Mouse (Mus musculus) liver, embryonic 16.5 days (tissue): ENCODE measurements around the gene Rnh1. TPM values are rescaled to one million over a fixed set of nuclear protein-coding genes. Genes with fewer than 3 reads are reported as not detected.

Experiments
- ATAC-seq: fragments of 200-750 bp; cut with Nextera tagmentation; 2 replicates; pipeline ENCODE4 v1.8.0; 2017; ENCODE audit warnings: low read depth, mild to moderate bottlenecking, moderate number of reproducible peaks, moderate library complexity
- H3K27ac ChIP-seq: fragments of 300-500 bp; sonication (generic); 2 replicates; pipeline ENCODE4 v1.5.1; 2014; ENCODE audit warnings: mild to moderate bottlenecking, low read length
- H3K27me3 ChIP-seq: fragments of 300-500 bp; sonication (generic); 2 replicates; pipeline ENCODE4 v1.6.1; 2014; ENCODE audit warnings: low read depth, low read length, mixed read lengths; ENCODE audit not compliant: control insufficient read depth, insufficient read depth
- H3K36me3 ChIP-seq: fragments of 300-500 bp; sonication (generic); 2 replicates; pipeline ENCODE4 v1.6.1; 2014; ENCODE audit warnings: mild to moderate bottlenecking; ENCODE audit not compliant: control insufficient read depth, insufficient read depth
- H3K4me1 ChIP-seq: fragments of 300-500 bp; sonication (generic); 2 replicates; pipeline ENCODE4 v1.6.1; 2014; ENCODE audit warnings: low read depth, low read length, mixed read lengths; ENCODE audit not compliant: control insufficient read depth
- H3K4me2 ChIP-seq: fragments of 300-500 bp; sonication (generic); 2 replicates; pipeline ENCODE4 v1.6.1; 2014; ENCODE audit warnings: low read depth, low read length, mixed read lengths
- H3K4me3 ChIP-seq: fragments of 300-500 bp; sonication (generic); 2 replicates; pipeline ENCODE4 v1.5.1; 2014; ENCODE audit warnings: low read depth, mild to moderate bottlenecking, low read length
- H3K9ac ChIP-seq: fragments of 300-500 bp; sonication (generic); 2 replicates; pipeline ENCODE4 v1.6.1; 2014; ENCODE audit warnings: low read depth, low read length
- H3K9me3 ChIP-seq: fragments of 300-500 bp; sonication (generic); replicated peaks from 2 replicates; pipeline ENCODE4 v1.6.1; 2016; ENCODE audit warnings: low read length; ENCODE audit not compliant: control insufficient read depth
- WGBS: fragments of 180-500 bp; shearing (Covaris S2); extraction: QIAGEN DNeasy Blood & Tissue Kit; methylation state at CpG from one replicate; pipeline ENCODE4 v1.1.7; 2014; ENCODE audit not compliant: insufficient replicate concordance; 5-methylcytosine and 5-hydroxymethylcytosine counted together
- polyA plus RNA-seq: library from polyadenylated mRNA; unstranded; fragments of >200 nt; fragmentation: Nextera tagmentation; extraction: Ambion mirVana; gene quantifications from 2 replicates; pipeline ENCODE4 v1.2.1, GENCODE M21; 2015

Gene Rnh1
- polyA plus RNA-seq, 1 experiment from 2014 or later, result 71.7 TPM

DNA sequence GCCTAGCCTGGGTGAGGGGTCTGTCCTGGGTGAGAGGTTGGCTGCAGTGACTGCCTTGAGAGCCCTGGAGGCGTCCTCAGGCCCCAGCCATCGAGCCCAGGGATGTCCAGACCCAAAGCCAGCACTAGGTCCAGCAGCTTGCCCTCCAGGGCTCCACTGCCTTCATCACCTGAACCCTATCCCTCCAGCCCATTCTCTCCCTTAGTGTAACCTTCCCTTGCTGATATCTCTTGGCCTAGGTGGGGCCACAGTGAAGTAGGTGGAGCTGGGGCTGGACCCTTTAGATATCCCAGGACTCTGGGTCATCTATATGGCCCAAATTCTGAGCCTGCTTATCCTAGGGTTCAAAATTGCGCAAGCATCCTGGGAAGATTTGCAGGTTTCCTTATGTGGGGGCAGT, 36.9 kb upstream of the Rnh1 start:
- Histone ChIP-seq H3K4me3 (peak overlapping the region; percentile 20), H3K4me1 (peaks cover 68% of the 10 kb centered on the region), H3K36me3 (no peaks in the 10 kb centered on the region), H3K27ac (peak overlapping the region; percentile 87), H3K27me3 (no peaks in the 10 kb centered on the region), H3K9me3 (no peaks in the 10 kb centered on the region), H3K9ac (peak overlapping the region; percentile 59), H3K4me2 (peak overlapping the region; percentile 66)
- ATAC-seq, result peak; percentile 95
- WGBS, result 50% methylated on average over 3 of the region's 3 CpGs

DNA sequence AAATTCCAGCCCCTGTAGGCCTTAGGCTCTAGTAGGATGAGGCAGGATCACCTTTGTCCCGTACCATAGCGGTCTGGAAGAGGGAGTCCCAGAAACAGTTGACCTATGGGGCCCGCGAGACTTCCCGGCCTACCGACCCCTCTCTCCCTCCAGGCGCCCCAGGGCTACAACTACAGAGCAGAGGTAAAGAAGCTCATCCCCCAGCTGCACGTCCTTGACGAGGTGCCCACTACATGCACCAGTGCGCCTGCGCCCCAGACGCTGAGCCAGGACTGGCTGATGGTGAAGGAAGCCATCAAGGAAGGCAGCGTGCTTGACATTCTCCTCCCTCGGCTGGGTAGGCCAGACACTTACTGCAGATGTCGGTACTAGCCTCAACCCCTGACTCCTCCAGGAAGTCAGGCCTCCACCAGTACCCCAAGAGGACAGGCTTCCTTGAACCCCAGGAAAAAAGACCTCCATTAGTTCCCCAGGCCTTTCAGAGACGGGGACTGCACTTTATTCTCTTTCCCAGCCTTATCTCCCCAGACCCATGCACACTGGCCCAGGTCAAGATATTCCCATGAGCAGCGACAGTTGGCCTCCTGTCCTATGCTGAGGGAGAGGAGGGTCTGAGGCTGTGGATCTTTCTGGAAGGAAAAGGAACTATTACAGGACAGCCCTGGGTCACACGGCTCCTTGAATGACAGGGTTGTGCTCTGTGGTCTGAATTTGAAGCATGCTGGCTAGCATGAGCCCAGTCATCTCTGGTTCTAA, 33.7 kb upstream of the Rnh1 start:
- no peaks in the 10 kb centered on the region for H3K36me3 ChIP-seq
- no peaks in the 10 kb centered on the region for H3K9me3 ChIP-seq
- peak overlapping the region; percentile 40 for H3K27ac ChIP-seq
- H3K4me1 ChIP-seq, result peaks cover 56% of the 10 kb centered on the region
- WGBS, result 78% methylated on average over 18 of the region's 18 CpGs
- H3K27me3 ChIP-seq, result no peaks in the 10 kb centered on the region
- 0 out of 2 replicates have a peak overlapping the region, but pooled peaks have one; percentile 33 for H3K9ac ChIP-seq
- ATAC-seq, result peak; percentile 45
- H3K4me3 ChIP-seq, result no peak overlapping the region
- no peak overlapping the region for H3K4me2 ChIP-seq

DNA sequence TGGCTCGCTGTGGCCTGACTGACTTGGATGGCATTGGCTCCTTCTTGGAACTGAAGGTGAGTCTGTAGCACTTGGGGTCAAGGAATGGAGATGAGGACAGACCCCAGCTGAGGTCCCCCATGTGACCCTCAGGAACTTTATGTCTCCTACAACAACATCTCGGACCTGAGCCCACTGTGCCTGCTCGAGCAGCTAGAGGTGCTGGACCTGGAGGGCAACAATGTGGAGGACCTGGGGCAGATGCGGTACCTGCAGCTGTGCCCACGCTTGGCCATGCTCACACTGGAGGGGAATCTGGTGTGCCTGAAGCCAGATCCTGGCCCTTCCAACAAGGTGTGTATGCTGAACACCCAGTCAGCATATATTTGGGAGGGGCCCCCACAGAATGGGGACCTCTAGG, 32.8 kb upstream of the Rnh1 start:
- 85% methylated on average over 5 of the region's 5 CpGs for WGBS
- Histone ChIP-seq H3K4me2 (no peak overlapping the region), H3K36me3 (no peaks in the 10 kb centered on the region), H3K27ac (no peak overlapping the region), H3K4me3 (no peak overlapping the region), H3K9me3 (no peaks in the 10 kb centered on the region), H3K27me3 (no peaks in the 10 kb centered on the region), H3K4me1 (peaks cover 50% of the 10 kb centered on the region), H3K9ac (no peak overlapping the region)
- ATAC-seq, result no peak

DNA sequence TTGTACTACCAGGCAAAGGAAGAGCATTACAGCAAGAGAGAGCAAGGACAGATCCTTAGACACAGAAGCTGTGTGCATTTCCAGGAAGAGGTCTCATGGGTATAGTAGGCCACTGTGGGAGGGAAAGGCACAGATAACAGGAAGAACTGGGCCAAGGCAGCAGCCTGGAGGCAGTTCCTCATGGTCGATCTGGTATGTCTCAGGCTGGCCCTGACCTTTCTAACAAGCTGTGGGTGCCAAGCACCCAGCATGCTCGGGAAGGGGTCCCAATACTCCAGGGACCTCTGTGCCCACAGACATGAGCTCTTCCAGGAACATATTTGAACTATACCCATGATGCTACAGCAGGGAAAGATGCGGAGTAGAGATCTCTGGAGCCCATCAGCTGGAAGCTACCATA, 31.9 kb upstream of the Rnh1 start:
- Histone ChIP-seq H3K4me3 (no peak overlapping the region), H3K4me2 (no peak overlapping the region), H3K4me1 (peaks cover 47% of the 10 kb centered on the region), H3K36me3 (no peaks in the 10 kb centered on the region), H3K9ac (no peak overlapping the region), H3K9me3 (no peaks in the 10 kb centered on the region), H3K27ac (peak overlapping the region; percentile 35; the same call in 1 of the 2 replicates), H3K27me3 (no peaks in the 10 kb centered on the region)
- 54% methylated on average over 3 of the region's 3 CpGs for WGBS
- no peak for ATAC-seq

DNA sequence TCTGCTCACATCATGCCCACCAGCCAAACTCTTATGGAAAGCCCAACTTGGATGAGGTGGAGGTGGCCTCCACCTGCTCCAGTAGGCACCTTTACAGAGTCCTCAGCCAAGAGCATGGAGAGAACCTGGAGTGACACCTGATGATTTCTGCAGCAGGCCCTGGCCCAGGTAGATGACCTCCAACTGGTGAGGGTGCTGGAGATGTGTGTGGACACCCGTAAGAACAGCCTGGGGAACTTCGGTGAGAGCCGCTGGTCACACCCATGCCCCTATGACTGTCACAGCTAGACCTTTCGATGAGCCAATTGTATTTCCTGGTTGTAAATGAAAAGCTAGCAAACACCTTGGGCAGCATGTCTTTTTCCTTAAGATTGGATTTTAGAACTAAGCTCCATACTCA, 25.5 kb upstream of the Rnh1 start:
- Histone ChIP-seq H3K9ac (0 out of 2 replicates have a peak overlapping the region, but pooled peaks have one; percentile 11), H3K9me3 (no peaks in the 10 kb centered on the region), H3K27ac (no peak overlapping the region), H3K36me3 (no peaks in the 10 kb centered on the region), H3K27me3 (no peaks in the 10 kb centered on the region), H3K4me3 (no peak overlapping the region), H3K4me1 (peaks cover 53% of the 10 kb centered on the region), H3K4me2 (peak overlapping the region; percentile 64; the same call in 1 of the 2 replicates)
- no peak for ATAC-seq
- 81% methylated on average over 4 of the region's 4 CpGs for WGBS

DNA sequence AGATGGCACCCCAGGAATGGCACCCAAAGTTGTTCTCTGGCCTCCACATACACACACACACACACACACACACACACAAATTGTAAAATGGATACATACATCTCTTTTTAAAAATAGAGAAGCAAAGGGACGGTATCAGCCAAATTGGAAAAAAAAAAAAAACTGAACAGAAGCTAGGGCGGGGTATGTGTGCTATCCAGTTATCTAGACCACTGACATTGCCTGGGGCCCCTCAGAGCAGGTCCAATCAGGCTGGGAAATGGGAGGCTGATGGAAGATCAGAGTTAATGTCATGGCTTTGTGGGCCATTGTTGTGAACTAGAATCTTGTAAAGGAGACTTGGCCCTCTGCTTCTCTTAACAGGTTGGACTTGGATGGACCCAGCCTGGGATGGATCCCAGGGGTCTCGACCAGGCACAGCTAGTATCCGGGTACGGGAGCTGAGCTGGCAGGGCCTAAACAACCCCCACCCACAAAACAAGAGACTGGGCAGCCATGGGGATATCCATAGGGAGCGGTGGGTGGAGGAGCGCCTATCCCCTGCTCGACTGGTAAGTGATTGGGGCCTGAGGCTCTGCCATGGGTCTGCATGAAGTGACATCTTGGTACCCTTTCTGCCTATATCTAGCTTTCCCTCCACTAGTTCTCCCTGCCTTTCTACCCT, 24.1 kb upstream of the Rnh1 start:
- H3K4me3 ChIP-seq, result peak overlapping the region; percentile 25
- peak overlapping the region; percentile 64 for H3K4me2 ChIP-seq
- H3K27ac ChIP-seq, result peak overlapping the region; percentile 83
- ATAC-seq, result no peak
- H3K4me1 ChIP-seq, result peaks cover 64% of the 10 kb centered on the region
- H3K9me3 ChIP-seq, result no peaks in the 10 kb centered on the region
- H3K9ac ChIP-seq, result peak overlapping the region; percentile 53; the same call in 1 of the 2 replicates
- 64% methylated on average over 8 of the region's 8 CpGs for WGBS
- peaks cover 5% of the 10 kb centered on the region; the same call in 1 of the 2 replicates for H3K36me3 ChIP-seq
- no peaks in the 10 kb centered on the region for H3K27me3 ChIP-seq

DNA sequence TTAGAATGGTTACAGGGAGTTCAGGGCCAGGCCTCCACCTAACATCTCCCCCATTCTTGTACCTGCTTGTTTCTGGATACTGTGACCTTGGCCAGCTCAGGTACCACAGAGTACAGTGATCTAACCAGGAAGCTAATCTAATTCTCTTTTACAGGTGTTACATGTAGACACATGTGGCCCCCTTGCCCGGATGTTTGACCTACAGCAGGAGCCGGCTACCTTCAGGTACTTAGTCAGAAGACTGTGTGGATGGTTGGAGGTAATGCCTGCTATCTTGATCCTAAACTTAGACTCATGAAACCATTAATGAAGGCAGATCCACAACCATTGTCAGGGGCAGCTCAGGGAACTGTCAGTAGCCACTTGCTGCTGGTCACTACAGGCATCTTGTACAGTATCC, 23.1 kb upstream of the Rnh1 start:
- no peaks in the 10 kb centered on the region for H3K27me3 ChIP-seq
- no peak for ATAC-seq
- WGBS, result 87% methylated on average over 2 of the region's 2 CpGs
- H3K9ac ChIP-seq, result no peak overlapping the region
- no peak overlapping the region for H3K4me3 ChIP-seq
- peak overlapping the region; percentile 56 for H3K27ac ChIP-seq
- H3K4me1 ChIP-seq, result peaks cover 64% of the 10 kb centered on the region
- H3K36me3 ChIP-seq, result peaks cover 15% of the 10 kb centered on the region
- H3K9me3 ChIP-seq, result no peaks in the 10 kb centered on the region
- peak overlapping the region; percentile 99; the same call in 1 of the 2 replicates for H3K4me2 ChIP-seq

DNA sequence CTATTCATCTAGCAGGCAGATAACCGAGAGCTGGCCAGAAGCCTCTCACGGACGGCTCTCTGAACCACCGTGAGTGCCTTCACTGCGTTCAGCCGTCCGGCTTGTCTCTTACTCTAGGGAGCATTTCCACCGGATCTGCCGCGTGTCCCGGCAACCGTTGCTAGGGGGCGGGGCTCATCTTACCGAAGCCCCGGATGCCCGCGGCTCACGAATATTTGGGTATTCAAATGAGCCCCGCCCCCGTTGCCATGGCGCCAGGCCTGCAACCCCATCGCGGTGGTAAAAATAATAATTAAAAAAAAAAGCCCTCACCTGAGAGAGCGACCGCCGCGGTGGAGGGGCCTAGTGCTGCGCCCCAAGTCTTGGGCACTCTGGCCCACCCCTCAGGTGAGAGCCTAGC, 22.2 kb upstream of the Rnh1 start:
- H3K36me3 ChIP-seq, result peaks cover 25% of the 10 kb centered on the region
- peak overlapping the region; percentile 99 for H3K4me2 ChIP-seq
- H3K27me3 ChIP-seq, result no peaks in the 10 kb centered on the region
- H3K9ac ChIP-seq, result peak overlapping the region; percentile 81
- WGBS, result under 1% methylated on average over 28 of the region's 28 CpGs
- 0 out of 2 replicates have a peak, but pooled peaks have one; percentile 6 for ATAC-seq
- peak overlapping the region; percentile 93 for H3K27ac ChIP-seq
- peak overlapping the region; percentile 92 for H3K4me3 ChIP-seq
- H3K9me3 ChIP-seq, result no peaks in the 10 kb centered on the region
- H3K4me1 ChIP-seq, result peaks cover 61% of the 10 kb centered on the region

DNA sequence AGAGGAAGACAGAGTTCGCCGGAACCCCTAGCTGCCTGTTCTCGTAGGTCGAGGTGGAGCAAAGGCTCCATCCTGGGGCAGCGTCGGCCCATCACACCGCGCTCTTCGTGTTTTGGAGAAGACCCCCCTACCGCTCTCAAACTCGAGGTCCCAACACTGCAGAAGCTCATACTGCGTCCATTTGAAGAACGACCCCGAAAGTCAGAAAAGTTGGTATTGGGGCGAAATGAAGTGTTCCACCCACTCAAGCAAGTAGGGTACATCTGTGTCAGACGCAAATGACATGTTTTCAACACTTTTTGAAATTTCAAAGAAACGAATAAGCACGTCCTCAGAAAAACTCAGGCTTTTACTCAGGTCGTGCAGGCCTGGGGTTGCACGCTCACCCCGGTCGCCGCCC, 21.8 kb upstream of the Rnh1 start:
- Histone ChIP-seq H3K9me3 (no peaks in the 10 kb centered on the region), H3K9ac (peak overlapping the region; percentile 81), H3K4me1 (peaks cover 57% of the 10 kb centered on the region), H3K36me3 (peaks cover 29% of the 10 kb centered on the region), H3K27me3 (no peaks in the 10 kb centered on the region), H3K4me3 (peak overlapping the region; percentile 92), H3K27ac (peak overlapping the region; percentile 93), H3K4me2 (peak overlapping the region; percentile 99)
- under 1% methylated on average over 23 of the region's 23 CpGs for WGBS
- ATAC-seq, result no peak
